Mouse (Mus musculus): ENCODE measurements around the gene Atxn7. TPM values are rescaled to one million over a fixed set of nuclear protein-coding genes. Genes with fewer than 3 reads are reported as not detected.
"Not testable (repeated sequence)": the region's sequence is repeated elsewhere in the genome, so short reads cannot be mapped to it uniquely, and the experiment has no call there.

Atxn7 gene
- total RNA-seq, 2 experiments from 2014 or later = 24.8 to 31.2 TPM

DNA sequence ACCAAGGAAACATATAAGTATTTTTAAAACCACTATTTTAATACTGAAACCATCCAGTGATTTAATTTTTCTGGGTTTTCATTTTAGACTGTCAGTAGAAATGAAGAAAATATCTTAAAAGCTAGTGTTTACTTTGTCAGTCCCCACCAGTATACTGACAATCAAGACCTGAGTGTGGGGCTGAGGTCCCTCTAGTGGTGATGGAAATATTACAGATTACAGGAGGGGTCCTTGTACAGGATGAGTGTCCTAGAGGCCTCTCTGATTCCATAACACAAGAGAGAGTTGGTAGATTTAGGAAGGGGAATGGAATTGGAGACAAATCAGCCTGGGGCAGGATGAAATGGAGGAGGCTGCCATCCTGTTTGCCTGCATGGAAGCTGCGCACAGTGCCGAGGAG, 93.1 kb downstream of the Atxn7 start:
- peak; percentile 78 for ATAC-seq (replicated peaks; ENCODE audit: low FRiP score, low TSS enrichment, poor library complexity, severe bottlenecking)

DNA sequence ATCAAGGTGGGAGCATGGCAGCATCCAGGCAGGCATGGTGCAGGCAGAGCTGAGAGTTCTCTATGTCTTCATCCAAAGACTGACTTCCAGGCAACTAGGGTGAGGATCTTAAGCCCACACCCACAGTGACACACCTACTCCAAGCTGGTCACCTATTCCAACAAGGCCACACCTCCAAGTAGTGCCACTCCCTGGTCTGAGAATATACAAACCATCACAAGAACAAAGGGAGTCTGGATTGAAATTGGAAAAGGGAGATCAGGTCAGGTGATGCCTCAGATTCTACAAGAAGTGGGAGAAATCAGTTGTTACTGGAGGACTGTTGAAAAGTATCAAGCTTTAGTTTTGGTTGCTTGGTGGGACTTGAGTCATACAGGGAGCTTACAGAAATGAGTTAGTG, 98.4 kb downstream of the Atxn7 start:
- not testable (repeated sequence) for ATAC-seq (replicated peaks; ENCODE audit: low FRiP score, low TSS enrichment, poor library complexity, severe bottlenecking)

DNA sequence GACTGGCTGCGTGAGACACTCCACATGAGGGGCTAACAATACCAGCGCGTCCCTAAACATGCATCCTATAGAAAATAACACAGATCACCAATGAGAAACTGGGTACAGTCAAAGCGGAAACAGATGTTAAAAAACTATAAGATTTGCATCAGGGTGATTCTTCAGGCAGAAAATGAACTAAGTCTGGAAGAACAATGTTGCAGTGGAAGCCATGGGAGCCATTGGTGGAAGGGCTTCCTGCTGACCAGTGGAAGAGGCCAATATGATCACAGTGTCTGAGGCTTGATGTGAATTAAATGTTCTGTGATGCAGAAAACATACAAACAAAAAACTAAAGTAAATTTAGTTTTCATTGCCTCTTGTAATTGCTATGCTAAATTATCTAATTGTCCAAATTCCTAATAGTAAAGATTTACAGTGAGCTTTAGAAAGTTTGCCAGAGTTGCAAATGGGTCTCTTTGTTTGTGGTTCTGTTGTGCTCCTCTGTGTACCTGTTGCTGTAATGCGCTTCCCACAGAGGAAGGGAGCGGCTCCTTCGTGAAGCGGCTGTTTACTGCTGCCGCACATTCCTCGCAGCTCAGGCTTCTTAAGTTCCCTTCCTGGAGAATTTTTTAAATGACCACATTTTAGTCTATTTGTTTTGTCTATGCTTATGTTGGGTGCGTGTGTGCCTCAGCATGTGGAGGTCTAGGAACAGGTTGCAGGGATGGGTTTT, 101.4 kb downstream of the Atxn7 start:
- ATAC-seq (replicated peaks; ENCODE audit: low FRiP score, low TSS enrichment, poor library complexity, severe bottlenecking) = no peak

DNA sequence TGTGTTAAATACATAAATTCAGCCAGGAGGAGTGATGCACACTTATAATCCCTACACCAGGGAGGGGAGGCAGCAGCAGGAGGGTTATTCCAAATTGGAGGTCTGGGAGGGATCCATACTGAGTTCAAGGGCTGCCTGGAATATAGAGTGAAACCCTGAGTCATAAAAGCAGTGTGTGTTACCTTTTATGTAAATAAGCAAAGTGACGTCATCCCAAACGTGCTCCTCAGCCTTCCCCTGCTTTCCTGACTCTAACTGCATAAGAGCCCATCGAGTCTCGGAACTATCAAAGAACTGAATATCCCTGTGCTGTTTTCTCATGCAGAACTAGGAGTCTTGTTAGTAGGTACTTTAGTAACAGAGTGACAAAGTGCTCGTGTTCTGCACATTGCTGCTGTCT, 102.1 kb downstream of the Atxn7 start:
- no peak for ATAC-seq (replicated peaks; ENCODE audit: low FRiP score, low TSS enrichment, poor library complexity, severe bottlenecking)

DNA sequence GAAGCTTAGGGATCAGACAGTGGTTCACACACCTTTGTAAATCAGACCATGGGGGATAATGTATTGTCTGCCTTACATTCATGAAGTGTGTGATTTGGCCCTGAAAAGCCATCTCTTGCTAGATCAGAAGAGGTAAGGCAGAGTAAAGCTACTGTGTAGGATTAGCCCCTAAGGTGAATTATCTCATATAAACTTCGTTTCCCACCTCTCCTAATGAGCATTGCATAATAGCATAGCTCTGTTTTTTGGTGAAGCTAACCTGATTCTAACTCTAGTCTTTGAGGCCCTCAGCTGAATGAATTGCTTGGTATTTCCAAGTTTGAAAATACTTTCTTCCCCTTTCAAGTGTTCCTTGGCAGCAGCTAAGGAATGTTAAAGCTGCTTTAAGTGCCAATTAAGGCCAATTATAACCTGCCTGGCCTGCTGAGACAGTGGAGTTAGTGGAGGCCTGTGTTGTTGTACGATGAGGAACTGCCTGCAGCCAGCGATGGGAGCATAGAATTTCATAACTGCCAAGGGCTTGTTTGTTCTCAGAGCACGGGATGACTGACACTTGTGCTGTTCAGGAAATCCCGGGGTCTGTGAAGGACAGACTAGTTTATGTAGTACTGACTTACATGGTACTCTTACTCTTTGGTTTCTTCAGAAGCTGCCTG, 103.4 kb downstream of the Atxn7 start:
- no peak for ATAC-seq (replicated peaks; ENCODE audit: low FRiP score, low TSS enrichment, poor library complexity, severe bottlenecking)

- ATAC-seq (replicated peaks; ENCODE audit: low FRiP score, low TSS enrichment, poor library complexity, severe bottlenecking) = no peak
These were observed 103.9 kb downstream of the Atxn7 start for GRCm38 (mm10) chr14:14065142-14065498.

DNA sequence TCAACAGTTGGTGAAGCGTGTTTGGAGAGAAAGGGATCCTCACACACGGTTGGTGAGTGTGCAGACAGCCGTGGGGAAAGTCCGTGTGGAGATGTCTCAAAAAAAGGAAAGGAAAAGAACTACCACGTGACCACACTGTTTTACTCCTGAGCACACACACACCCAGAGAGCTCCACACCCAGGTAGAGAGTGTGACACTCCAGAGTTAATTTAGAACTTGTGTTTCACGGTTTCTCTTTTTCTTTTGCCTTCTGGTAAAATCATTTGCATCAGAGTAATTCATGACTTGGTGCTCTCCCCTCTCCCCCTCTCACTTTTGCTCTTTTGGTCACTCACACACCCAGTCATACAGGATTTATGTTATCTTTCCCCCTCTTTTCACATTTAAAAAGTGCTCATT, 105.0 kb downstream of the Atxn7 start:
- peak; percentile 25 for ATAC-seq (replicated peaks; ENCODE audit: low FRiP score, low TSS enrichment, poor library complexity, severe bottlenecking)

GRCm38 (mm10) chr14:14067648-14068472, 106.6 kb downstream of the Atxn7 start:
- ATAC-seq (replicated peaks; ENCODE audit: low FRiP score, low TSS enrichment, poor library complexity, severe bottlenecking) = peak; percentile 49

DNA sequence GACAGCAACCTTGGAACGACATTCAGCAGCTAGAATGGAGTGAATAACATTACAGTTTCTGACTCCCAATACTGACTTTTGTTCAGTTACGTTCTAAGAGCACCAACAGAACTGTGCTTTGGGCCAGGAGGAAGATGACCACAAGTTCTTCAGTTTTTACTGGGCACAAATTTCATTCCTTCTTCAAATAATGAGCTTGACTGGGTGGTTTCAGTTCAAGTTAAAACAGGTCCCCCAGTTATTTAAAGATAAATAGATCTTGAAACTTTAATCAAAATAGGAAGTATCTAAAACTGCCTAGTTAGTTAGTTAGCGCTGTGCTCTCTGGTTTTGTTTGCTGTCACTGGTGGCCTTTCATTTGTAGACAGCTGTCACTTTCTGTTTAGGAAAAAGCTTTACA, 107.3 kb downstream of the Atxn7 start:
- no peak for ATAC-seq (replicated peaks; ENCODE audit: low FRiP score, low TSS enrichment, poor library complexity, severe bottlenecking)

DNA sequence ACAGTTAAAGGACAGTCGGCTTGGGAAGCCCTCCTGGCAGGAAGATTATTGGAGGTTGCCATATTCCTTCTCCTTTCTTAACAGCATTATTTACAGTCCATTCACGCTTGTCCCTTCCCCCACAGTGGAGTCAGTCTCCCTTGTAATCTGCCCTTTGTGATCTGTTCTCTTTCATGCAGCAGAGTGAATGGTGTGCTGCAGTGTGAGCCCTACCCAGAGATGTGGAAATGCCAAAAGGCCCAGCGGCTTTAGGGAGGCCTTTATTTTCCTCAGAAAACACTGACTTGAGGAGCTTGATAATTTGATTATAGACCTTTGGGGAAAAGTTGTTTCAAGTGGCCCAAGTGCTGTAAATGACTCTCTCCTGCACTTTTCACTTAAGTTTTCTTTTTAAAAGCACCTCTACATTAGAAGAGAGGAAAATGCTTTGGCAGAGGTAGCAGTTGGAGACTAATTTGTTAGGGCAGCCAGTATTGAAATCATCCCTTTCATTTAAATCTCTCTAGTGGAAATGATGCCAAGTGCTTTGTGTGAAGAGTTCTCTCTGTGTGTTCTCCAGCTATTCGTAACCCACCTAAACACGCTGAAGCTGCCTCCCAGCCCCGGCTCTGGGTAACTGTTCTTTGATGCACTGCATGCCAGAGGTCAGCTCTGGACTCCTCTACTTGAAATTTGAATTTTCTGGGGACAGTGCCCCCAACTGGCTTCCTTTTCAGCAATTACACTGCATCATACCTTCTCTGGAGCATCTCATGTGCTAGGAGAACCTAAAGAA, 109.5 kb downstream of the Atxn7 start:
- ATAC-seq (replicated peaks; ENCODE audit: low FRiP score, low TSS enrichment, poor library complexity, severe bottlenecking) = no peak

GRCm38 (mm10) chr14:14071456-14071855, 110.2 kb downstream of the Atxn7 start:
- ATAC-seq (replicated peaks; ENCODE audit: low FRiP score, low TSS enrichment, poor library complexity, severe bottlenecking) = no peak

- ATAC-seq (replicated peaks; ENCODE audit: low FRiP score, low TSS enrichment, poor library complexity, severe bottlenecking) = peak; percentile 77
These were observed 119.5 kb downstream of the Atxn7 start for GRCm38 (mm10) chr14:14080604-14081194.

- no peak for ATAC-seq (replicated peaks; ENCODE audit: low FRiP score, low TSS enrichment, poor library complexity, severe bottlenecking)
These were observed 122.6 kb downstream of the Atxn7 start for GRCm38 (mm10) chr14:14083811-14084210.

DNA sequence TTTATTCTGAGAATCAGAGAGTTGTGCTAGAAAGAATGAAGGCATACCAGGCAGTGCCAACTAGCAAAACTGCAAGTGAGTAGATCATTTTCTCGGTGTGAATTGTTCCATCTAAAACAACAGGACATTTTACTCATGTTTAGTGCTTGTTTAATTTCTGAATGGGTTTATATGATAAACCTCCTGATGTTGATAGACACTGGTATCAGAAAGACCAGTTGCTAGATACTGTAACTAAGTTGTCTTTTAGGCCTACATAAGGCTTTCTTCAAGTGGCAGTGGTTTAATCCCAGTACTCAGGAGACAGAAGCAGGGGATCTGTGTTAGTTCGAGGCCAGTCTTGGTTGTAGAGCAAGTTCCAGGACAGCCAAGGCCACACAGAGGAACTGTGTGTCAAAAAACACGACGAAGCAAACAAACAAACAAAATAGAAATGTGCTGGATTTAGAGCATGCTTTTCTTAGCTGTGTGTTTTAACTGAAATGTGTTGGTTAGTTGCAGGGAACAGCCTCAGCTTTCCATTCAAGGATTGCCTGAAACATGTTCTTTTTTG, 125.5 kb downstream of the Atxn7 start:
- ATAC-seq (replicated peaks; ENCODE audit: low FRiP score, low TSS enrichment, poor library complexity, severe bottlenecking) = peak; percentile 18

DNA sequence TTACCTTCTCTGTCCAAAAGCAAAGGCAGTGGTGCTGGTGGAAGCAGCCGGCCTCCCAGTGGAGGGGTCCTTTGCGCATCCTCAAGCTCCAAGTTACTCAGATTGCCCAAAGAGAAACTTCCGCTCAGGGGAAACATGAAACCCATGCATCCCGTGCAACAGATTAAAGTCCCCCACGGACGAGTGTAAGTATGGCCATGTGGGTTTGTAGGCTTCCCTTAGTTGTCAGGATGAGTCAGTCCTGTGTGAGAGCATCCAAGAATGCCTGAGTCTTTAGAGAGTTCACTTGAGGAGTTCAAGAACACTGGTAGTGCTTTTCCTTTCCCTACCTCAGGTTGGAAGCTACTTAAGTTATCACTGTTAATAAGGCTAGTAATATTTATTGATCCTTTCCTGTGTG, 126.1 kb downstream of the Atxn7 start:
- no peak for ATAC-seq (replicated peaks; ENCODE audit: low FRiP score, low TSS enrichment, poor library complexity, severe bottlenecking)

- ATAC-seq (replicated peaks; ENCODE audit: low FRiP score, low TSS enrichment, poor library complexity, severe bottlenecking) = peak; percentile 86
These were observed 127.0 kb downstream of the Atxn7 start for GRCm38 (mm10) chr14:14088016-14088791.

- ATAC-seq (replicated peaks; ENCODE audit: low FRiP score, low TSS enrichment, poor library complexity, severe bottlenecking) = no peak
These were observed 129.3 kb downstream of the Atxn7 start for GRCm38 (mm10) chr14:14090571-14090970.

GRCm38 (mm10) chr14:14098330-14098980, 137.2 kb downstream of the Atxn7 start:
- ATAC-seq (replicated peaks; ENCODE audit: low FRiP score, low TSS enrichment, poor library complexity, severe bottlenecking) = peak; percentile 91

Data from megakaryocyte-erythroid progenitor cell, adult 5-6 weeks (primary cell).